Mouse (Mus musculus) cerebellum, adult 9-11 months (tissue): ENCODE results near the gene Vps13d.
"Not testable (repeated sequence)": the region's sequence is repeated elsewhere in the genome, so short reads cannot be mapped to it uniquely, and the experiment has no call there.

ENCODE experiments used
- DNase-seq: peaks from one replicate; pipeline ENCODE4 v3.0.0; 2022

The Vps13d gene

GRCm38 (mm10) chr4:145210564-145210963, 15.8 kb upstream of the Vps13d start:
- DNase-seq: no peak

- no peak for DNase-seq
These were observed 14.9 kb upstream of the Vps13d start for GRCm38 (mm10) chr4:145209690-145210088.

GRCm38 (mm10) chr4:145209076-145209689, 14.4 kb upstream of the Vps13d start:
- no peak for DNase-seq

- DNase-seq: no peak
These were observed 13.0 kb upstream of the Vps13d start for GRCm38 (mm10) chr4:145207718-145208371.

GRCm38 (mm10) chr4:145204779-145205178, 10.0 kb upstream of the Vps13d start:
- no peak for DNase-seq

GRCm38 (mm10) chr4:145203305-145203704, 8.5 kb upstream of the Vps13d start:
- no peak for DNase-seq

GRCm38 (mm10) chr4:145201424-145201823, 6.6 kb upstream of the Vps13d start:
- no peak for DNase-seq

- no peak for DNase-seq
These were observed 5.3 kb upstream of the Vps13d start for GRCm38 (mm10) chr4:145199982-145200699.

- no peak for DNase-seq
These were observed 1.8 kb upstream of the Vps13d start for GRCm38 (mm10) chr4:145196586-145196985.

GRCm38 (mm10) chr4:145195172-145195571, 367 bp upstream of the Vps13d start:
- DNase-seq: no peak

GRCm38 (mm10) chr4:145193991-145194511, 754 bp downstream of the Vps13d start:
- DNase-seq: peak; percentile 67

- DNase-seq: peak; percentile 14
These were observed 1.4 kb downstream of the Vps13d start for GRCm38 (mm10) chr4:145193406-145193805.

GRCm38 (mm10) chr4:145192686-145193085, 2.1 kb downstream of the Vps13d start:
- DNase-seq: peak; percentile 42

- DNase-seq: no peak
These were observed 6.2 kb downstream of the Vps13d start for GRCm38 (mm10) chr4:145188561-145188960.

GRCm38 (mm10) chr4:145187619-145188018, 7.2 kb downstream of the Vps13d start:
- DNase-seq: no peak

- DNase-seq: no peak
These were observed 15.8 kb downstream of the Vps13d start for GRCm38 (mm10) chr4:145178918-145179549.

- DNase-seq: not testable (repeated sequence)
These were observed 29.3 kb downstream of the Vps13d start for GRCm38 (mm10) chr4:145165542-145165941.

- no peak for DNase-seq
These were observed 30.7 kb downstream of the Vps13d start for GRCm38 (mm10) chr4:145164111-145164510.

GRCm38 (mm10) chr4:145161243-145161642, 33.6 kb downstream of the Vps13d start:
- DNase-seq: no peak

- DNase-seq: peak; percentile 37
These were observed 38.8 kb downstream of the Vps13d start for GRCm38 (mm10) chr4:145155956-145156355.

- no peak for DNase-seq
These were observed 43.7 kb downstream of the Vps13d start for GRCm38 (mm10) chr4:145151103-145151486.

- peak; percentile 31 for DNase-seq
These were observed 44.3 kb downstream of the Vps13d start for GRCm38 (mm10) chr4:145150345-145151102.
